9 mouse cellular contexts compared by ENCODE assay signal in the genomic region with DNA sequence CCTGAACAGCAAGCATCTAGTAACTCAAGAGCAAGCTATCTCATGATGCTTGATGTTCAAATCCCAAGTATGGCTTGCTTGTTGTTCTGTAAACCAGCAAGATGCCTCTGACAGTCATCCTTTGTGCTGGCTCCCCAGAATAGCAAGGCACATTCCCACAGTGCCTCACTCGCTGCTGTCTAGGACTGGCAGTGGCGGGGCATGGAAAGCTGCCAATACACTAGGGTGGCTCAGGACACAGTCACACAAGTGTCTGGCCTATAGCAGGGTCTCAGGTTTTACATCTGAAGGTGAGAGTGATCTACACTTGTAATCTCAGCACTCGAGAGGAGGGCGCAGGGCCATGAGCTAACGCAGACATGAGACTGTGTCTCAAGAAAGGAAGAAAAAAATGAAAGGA. TPM values are rescaled to one million over a fixed set of nuclear protein-coding genes. Genes with fewer than 3 reads are reported as not detected.
DNase-seq lines count a peak whose midpoint lies in the region; ATAC-seq and TF ChIP-seq lines count a peak whose summit lies in the region.
"Had no signal": no experiment of that assay in that cellular context is flagged by ENCODE, and none has a peak within 500 bp of the region (broad histone marks: within the 10 kb centered on the region; RNA-seq: fewer than 3 reads in every experiment).

No protein-coding gene starts in this region.

- 0 out of 2 replicates have a peak, but pooled peaks have one; percentile 19 for TF ChIP-seq EP300 in heart, adult 2 months (IDR thresholded peaks at IDR 0.05; ENCODE audit: insufficient read depth, low read depth, low read length)

- H3K4me1 ChIP-seq in forebrain, embryonic 16.5 days (replicated peaks; ENCODE audit: control insufficient read depth, insufficient read depth, low read length) = 0 out of 2 replicates have a peak, but pooled peaks cover 6% of the 10 kb centered on the region
- H3K4me1 ChIP-seq in forebrain, embryonic 12.5 days = no peaks in the 10 kb centered on the region
- H3K4me1 ChIP-seq in heart, adult 2 months (ENCODE audit: control insufficient read depth, insufficient read depth, low read length) = peaks cover 2% of the 10 kb centered on the region; the same call in 1 of the 2 replicates
- H3K4me1 ChIP-seq: limb, embryonic 13.5 days had no signal

- no peak overlapping the region for H3K27ac ChIP-seq in forebrain, embryonic 16.5 days (ENCODE audit: low read length)
- H3K27ac ChIP-seq in forebrain, embryonic 12.5 days = no peak overlapping the region
- peak overlapping the region; percentile 76 for H3K27ac ChIP-seq in heart, adult 2 months
- H3K27ac ChIP-seq: limb, embryonic 13.5 days had no signal

- intact Hi-C loops in heart, adult 2 months (cut with DNase I) = loop anchor here (5.0 kb wide), 1 partner anchor 32 kb away; no protein-coding TSS in a partner anchor

- H3K4me2 ChIP-seq in forebrain, embryonic 16.5 days (ENCODE audit: low read length) = no peak overlapping the region
- H3K4me2 ChIP-seq in forebrain, embryonic 12.5 days = no peak overlapping the region
- H3K4me2 ChIP-seq: limb, embryonic 13.5 days had no signal

- peak; percentile 52; the same call in 1 of the 2 replicates for ATAC-seq in forebrain, embryonic 16.5 days
- no peak for ATAC-seq in forebrain, embryonic 12.5 days (ENCODE audit: low FRiP score)
- no peak for ATAC-seq in erythroblast, adult 5-6 weeks (replicated peaks; ENCODE audit: low FRiP score, poor library complexity, severe bottlenecking)

- no peaks in the 10 kb centered on the region for H3K79me2 ChIP-seq in heart, adult 2 months (replicated peaks; ENCODE audit: control insufficient read depth, insufficient read depth, low read length)

- TF ChIP-seq POLR2A in heart, adult 2 months (IDR thresholded peaks at IDR 0.05; ENCODE audit: insufficient read depth, low read depth, low read length) = no peak

- WGBS in forebrain, embryonic 16.5 days = 49% methylated on average over 5 of the region's 5 CpGs
- WGBS in forebrain, embryonic 12.5 days = 84% methylated on average over 5 of the region's 5 CpGs
- WGBS in heart, adult 2 months = 62% methylated on average over 5 of the region's 5 CpGs

- H3K9ac ChIP-seq in forebrain, embryonic 16.5 days (replicated peaks; ENCODE audit: low read depth, low read length) = no peak overlapping the region
- H3K9ac ChIP-seq in forebrain, embryonic 12.5 days = no peak overlapping the region
- H3K9ac ChIP-seq in heart, adult 2 months (ENCODE audit: low read depth, low read length) = no peak overlapping the region
- H3K9ac ChIP-seq: limb, embryonic 13.5 days had no signal

- no peaks in the 10 kb centered on the region for H3K27me3 ChIP-seq in forebrain, embryonic 16.5 days (replicated peaks; ENCODE audit: control insufficient read depth, insufficient read depth, low read length)
- H3K27me3 ChIP-seq in forebrain, embryonic 12.5 days = no peaks in the 10 kb centered on the region
- no peaks in the 10 kb centered on the region for H3K27me3 ChIP-seq in heart, adult 2 months (ENCODE audit: control insufficient read depth, insufficient read depth, low read length)
- H3K27me3 ChIP-seq: limb, embryonic 13.5 days had no signal

- DNase-seq in cerebellum, adult 11-12 months = peak; percentile 42
- peak; percentile 65 to 73 for DNase-seq in heart, adult 2 months
- peak; percentile 33 to 42 for DNase-seq in left cerebral cortex, adult 18-20 months (ENCODE audit: low spot score in 2 of 2)
- no peak for DNase-seq in urinary bladder, adult 2 months (ENCODE audit: low spot score)
- DNase-seq in kidney, adult 9 months = no peak

- TF ChIP-seq CTCF in heart, adult 2 months (IDR thresholded peaks at IDR 0.05) = no peak

- H3K4me3 ChIP-seq in forebrain, embryonic 16.5 days (replicated peaks; ENCODE audit: low read length) = no peak overlapping the region
- H3K4me3 ChIP-seq in forebrain, embryonic 12.5 days (replicated peaks) = no peak overlapping the region
- no peak overlapping the region for H3K4me3 ChIP-seq in heart, adult 2 months
- H3K4me3 ChIP-seq: limb, embryonic 13.5 days had no signal

- no peaks in the 10 kb centered on the region for H3K9me3 ChIP-seq in forebrain, embryonic 16.5 days (ENCODE audit: control insufficient read depth, low read length)
- H3K9me3 ChIP-seq in forebrain, embryonic 12.5 days = no peaks in the 10 kb centered on the region
- H3K9me3 ChIP-seq: limb, embryonic 13.5 days had no signal

- peaks cover 32% of the 10 kb centered on the region for H3K36me3 ChIP-seq in forebrain, embryonic 16.5 days (ENCODE audit: control insufficient read depth, insufficient read depth)
- peaks cover 90% of the 10 kb centered on the region for H3K36me3 ChIP-seq in forebrain, embryonic 12.5 days (replicated peaks)
- H3K36me3 ChIP-seq in heart, adult 2 months (ENCODE audit: control insufficient read depth, insufficient read depth, low read length) = no peaks in the 10 kb centered on the region

RNA-seq across cellular contexts. Expression of gene Kif1b, which starts 57.4 kb away (rescaled TPM):
- polyA plus RNA-seq in forebrain, embryonic 16.5 days (2015; fragmentation: Nextera tagmentation; extraction: Ambion mirVana) = 125 and 131 TPM in 2 replicates
- 123 and 124 TPM in 2 replicates for polyA plus RNA-seq in forebrain, embryonic 12.5 days (2016; fragmentation: Nextera tagmentation; extraction: Ambion mirVana)
- 100 to 1,000 TPM; 154 to 186 TPM for total RNA-seq in heart, adult 2 months (2021)
- polyA plus RNA-seq in heart, adult 2 months (2012; rRNA removed) = 41.6 and 79.2 TPM in 2 replicates
- 100 to 1,000 TPM; 429 to 451 TPM for total RNA-seq in left cerebral cortex, adult 18-20 months (2021)
- 8.8 and 10.0 TPM in 2 replicates for total RNA-seq in erythroblast, adult 5-6 weeks (2015; ENCODE audit: low replicate concordance)
- total RNA-seq in erythroblast, adult 5-6 weeks (2017; ENCODE audit: low replicate concordance) = 7.2 and 14.1 TPM in 2 replicates
- polyA plus RNA-seq in urinary bladder, adult 2 months (2012; rRNA removed) = 39.7 and 42.1 TPM in 2 replicates

Comparison
In these comparisons a context has a peak if more than half of its experiments do, and no peak if none do; other contexts are left out.
1. DNase-seq: peak in cerebellum, adult 11-12 months (single experiment), heart, adult 2 months (2 of 2) and left cerebral cortex, adult 18-20 months (2 of 2); none in urinary bladder, adult 2 months (single experiment) and kidney, adult 9 months (single experiment).